Mouse (Mus musculus): ENCODE measurements around the gene Rph3a. TPM values are rescaled to one million over a fixed set of nuclear protein-coding genes. Genes with fewer than 3 reads are reported as not detected.

The Rph3a gene
- total RNA-seq, 1 experiment from 2014 or later = not detected

DNA sequence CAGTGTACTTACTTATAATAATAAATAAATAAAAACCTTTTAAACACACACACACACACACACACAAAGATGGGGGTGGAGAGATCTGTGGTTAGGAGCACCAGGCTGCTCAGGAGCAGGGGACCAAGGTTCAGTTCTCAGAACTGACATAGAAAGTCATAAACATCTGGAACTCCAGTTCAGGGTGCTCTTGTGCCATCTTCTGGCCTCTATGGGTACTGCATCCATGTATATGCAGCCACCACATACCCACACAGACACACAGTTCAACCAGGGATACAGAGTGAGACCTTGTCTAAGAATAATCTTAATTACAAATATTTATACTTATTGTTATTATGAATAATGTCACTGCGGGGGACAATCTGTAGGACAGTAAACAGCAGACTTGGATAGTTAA is 26.9 kb downstream of the Rph3a start:
- no peak for ATAC-seq (replicated peaks in 1 of 2; ENCODE audit: insufficient read depth in 1 of 2, low FRiP score in 2 of 2, low TSS enrichment in 1 of 2, low read depth in 1 of 2, poor library complexity in 2 of 2, severe bottlenecking in 2 of 2)

DNA sequence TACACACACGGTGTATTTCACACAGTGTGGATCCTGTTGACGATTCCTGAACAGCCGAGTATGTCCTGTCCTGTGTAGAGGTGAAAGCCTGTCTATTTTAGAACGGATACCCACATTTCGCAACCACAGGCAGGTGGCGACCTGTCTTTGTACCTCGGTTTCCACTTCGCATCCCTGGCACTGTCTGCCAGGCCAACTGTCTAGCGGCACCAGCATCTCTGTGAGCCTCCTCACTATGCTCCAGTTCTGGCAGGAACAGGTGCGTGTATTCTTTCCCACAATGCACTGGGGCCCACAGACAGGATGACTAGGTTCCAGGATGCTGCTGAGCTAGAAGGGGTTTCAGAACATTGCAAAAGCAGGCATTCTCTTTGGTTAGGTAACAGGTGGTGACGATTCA is 28.7 kb downstream of the Rph3a start:
- no peak for ATAC-seq (replicated peaks in 1 of 2; ENCODE audit: insufficient read depth in 1 of 2, low FRiP score in 2 of 2, low TSS enrichment in 1 of 2, low read depth in 1 of 2, poor library complexity in 2 of 2, severe bottlenecking in 2 of 2)

DNA sequence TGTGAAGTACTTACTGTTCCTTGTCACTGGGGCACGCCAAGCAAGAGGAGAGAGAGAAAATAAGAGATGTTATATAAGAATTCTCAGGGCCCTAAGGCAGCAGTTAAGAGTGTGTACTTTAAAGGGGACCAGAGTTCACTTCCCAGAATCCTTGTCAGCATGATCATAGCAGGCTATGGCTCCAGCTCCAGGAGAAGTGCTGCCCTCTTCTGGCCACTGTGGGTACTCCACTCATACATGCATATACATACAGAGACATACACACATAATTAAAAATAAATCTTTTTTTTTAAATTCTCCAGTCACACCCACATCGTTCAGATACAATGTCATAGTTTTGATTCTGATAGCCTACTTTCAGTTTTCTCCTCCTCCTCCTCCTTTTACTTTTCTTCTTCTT is 29.8 kb downstream of the Rph3a start:
- no peak for ATAC-seq (replicated peaks in 1 of 2; ENCODE audit: insufficient read depth in 1 of 2, low FRiP score in 2 of 2, low TSS enrichment in 1 of 2, low read depth in 1 of 2, poor library complexity in 2 of 2, severe bottlenecking in 2 of 2)

DNA sequence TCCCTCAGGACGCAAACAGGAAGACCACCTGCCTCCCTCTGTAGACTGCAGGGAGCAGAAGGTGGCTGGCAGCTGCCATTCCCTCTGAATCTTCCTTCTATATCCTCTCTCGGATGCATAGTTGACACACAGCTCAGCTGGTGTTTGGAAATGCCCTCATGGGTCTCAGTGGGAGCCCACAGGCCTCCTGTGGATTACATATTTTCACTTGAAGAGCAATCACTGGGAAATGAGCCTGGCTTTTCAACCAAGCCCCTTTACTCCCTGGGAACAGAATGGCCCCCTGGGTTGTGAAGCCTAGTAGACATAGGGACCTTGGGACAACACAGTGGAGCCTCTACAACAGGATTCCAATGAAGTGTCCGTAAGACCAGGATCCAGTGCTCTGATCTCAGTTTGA is 33.8 kb downstream of the Rph3a start:
- no peak for ATAC-seq (replicated peaks in 1 of 2; ENCODE audit: insufficient read depth in 1 of 2, low FRiP score in 2 of 2, low TSS enrichment in 1 of 2, low read depth in 1 of 2, poor library complexity in 2 of 2, severe bottlenecking in 2 of 2)

DNA sequence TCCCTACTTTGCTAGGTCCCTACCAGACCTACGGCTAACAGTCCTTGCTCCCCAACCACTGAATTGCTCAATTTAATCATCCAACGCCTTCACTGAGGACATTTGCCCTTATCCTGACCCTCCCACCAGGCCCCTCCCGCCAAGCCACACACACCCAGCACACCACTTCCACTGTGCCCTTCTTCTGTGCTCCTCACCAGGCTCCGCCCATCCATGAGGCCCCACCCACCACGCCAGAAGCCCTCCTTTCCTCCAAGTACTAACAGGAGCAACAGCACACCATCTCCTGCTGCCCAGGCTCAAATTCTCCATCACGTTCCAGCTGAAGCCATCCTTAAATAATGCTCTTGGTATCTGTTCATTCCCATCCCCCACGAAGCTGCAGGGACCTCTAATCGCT is 35.4 kb downstream of the Rph3a start:
- ATAC-seq (replicated peaks in 1 of 2; ENCODE audit: insufficient read depth in 1 of 2, low FRiP score in 2 of 2, low TSS enrichment in 1 of 2, low read depth in 1 of 2, poor library complexity in 2 of 2, severe bottlenecking in 2 of 2) = no peak

DNA sequence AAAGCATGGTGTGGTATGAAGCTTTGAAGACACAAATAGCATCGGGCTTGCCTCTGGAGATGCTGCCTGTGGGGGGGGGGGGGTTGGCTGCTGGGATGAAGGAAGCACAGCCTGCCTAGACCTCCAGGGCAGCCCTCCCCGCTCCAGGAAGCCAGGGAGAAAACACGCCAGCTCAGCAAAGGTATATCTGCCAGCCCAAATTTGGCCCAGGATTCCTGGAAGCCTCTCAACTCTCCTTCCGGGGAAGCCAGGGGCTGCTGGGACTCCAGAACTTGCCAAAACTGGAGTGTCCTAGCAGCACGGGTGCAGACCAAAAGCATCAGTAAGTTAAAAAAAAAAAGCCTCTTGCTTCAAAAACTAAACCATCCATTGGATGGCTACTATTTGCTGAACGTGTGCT is 37.6 kb downstream of the Rph3a start:
- no peak for ATAC-seq (replicated peaks in 1 of 2; ENCODE audit: insufficient read depth in 1 of 2, low FRiP score in 2 of 2, low TSS enrichment in 1 of 2, low read depth in 1 of 2, poor library complexity in 2 of 2, severe bottlenecking in 2 of 2)

DNA sequence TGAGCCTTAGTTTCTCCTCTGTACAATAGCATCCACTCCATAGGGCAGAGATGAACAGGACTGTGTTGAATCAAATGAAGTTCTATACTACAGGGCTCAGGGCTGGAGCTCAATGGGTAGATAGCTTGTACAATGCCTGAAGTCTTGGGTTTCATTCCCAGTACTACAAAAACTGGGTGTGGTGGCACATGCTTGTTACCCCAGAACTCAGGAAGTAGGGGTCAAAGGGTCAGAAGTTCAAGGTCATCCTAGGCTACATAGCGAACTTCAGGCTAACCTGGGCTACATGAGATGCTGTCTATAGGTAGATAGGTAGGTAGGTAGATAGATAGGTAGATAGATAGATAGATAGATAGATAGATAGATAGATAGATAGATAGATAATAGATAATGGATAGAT is 38.6 kb downstream of the Rph3a start:
- no peak for ATAC-seq (replicated peaks in 1 of 2; ENCODE audit: insufficient read depth in 1 of 2, low FRiP score in 2 of 2, low TSS enrichment in 1 of 2, low read depth in 1 of 2, poor library complexity in 2 of 2, severe bottlenecking in 2 of 2)

DNA sequence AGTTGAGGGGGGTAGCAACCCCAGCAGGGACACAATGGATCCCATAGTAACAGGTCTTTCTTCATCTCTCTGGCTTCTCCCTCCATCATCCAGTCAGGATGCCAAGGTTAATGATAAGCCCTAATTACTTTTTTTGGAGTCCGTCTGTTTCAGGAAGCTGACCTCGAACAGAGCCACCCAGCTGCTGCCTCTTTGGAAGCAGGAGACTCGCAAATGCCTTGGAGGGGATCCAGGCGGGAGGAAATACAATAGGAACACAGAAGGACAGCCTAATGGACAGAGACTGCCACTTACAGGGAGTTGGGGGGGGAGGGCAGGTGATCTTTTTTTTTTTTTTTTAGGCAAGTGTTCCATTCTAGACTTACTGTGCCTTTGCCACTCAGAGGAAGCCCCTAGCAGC is 40.2 kb downstream of the Rph3a start:
- no peak for ATAC-seq (replicated peaks in 1 of 2; ENCODE audit: insufficient read depth in 1 of 2, low FRiP score in 2 of 2, low TSS enrichment in 1 of 2, low read depth in 1 of 2, poor library complexity in 2 of 2, severe bottlenecking in 2 of 2)

DNA sequence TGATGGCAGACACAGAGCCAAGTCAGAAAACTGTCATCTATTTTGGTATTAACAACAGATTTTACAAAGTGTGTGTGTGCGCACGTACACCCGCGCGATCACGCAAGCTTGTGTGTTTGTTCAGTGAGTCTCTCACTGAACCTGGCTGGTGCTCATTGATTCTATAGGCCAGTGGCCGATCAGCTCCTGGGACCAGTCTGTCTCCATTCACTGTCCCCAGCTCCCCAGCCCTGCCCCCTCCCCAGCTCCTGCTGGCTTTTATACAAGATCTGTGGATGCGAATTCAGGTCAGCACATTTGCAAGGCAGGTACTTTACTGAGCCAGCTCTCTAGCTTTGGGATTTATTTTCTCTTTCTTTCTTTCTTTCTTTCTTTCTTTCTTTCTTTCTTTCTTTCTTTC is 41.1 kb downstream of the Rph3a start:
- ATAC-seq (replicated peaks in 1 of 2; ENCODE audit: insufficient read depth in 1 of 2, low FRiP score in 2 of 2, low TSS enrichment in 1 of 2, low read depth in 1 of 2, poor library complexity in 2 of 2, severe bottlenecking in 2 of 2) = no peak

DNA sequence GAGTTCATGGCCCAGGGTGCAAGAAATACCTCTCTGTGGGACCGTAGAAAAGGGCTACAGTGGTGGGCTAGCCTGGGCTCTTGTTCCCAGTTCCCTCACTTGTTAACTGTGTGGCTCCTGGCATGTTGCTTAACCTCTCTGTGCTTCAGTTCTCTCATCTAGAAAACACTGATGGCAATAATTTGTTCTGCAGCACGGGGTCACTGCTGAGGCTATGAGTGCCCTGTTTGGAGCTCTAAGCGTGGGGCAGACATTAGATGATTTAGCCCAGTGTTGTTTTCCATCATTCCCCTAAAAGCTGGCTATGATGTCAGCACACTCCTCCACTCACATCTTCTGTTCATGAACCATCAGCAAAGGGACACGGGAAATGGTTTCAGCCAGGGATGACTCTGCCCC is 41.8 kb downstream of the Rph3a start:
- ATAC-seq (replicated peaks in 1 of 2; ENCODE audit: insufficient read depth in 1 of 2, low FRiP score in 2 of 2, low TSS enrichment in 1 of 2, low read depth in 1 of 2, poor library complexity in 2 of 2, severe bottlenecking in 2 of 2) = no peak

DNA sequence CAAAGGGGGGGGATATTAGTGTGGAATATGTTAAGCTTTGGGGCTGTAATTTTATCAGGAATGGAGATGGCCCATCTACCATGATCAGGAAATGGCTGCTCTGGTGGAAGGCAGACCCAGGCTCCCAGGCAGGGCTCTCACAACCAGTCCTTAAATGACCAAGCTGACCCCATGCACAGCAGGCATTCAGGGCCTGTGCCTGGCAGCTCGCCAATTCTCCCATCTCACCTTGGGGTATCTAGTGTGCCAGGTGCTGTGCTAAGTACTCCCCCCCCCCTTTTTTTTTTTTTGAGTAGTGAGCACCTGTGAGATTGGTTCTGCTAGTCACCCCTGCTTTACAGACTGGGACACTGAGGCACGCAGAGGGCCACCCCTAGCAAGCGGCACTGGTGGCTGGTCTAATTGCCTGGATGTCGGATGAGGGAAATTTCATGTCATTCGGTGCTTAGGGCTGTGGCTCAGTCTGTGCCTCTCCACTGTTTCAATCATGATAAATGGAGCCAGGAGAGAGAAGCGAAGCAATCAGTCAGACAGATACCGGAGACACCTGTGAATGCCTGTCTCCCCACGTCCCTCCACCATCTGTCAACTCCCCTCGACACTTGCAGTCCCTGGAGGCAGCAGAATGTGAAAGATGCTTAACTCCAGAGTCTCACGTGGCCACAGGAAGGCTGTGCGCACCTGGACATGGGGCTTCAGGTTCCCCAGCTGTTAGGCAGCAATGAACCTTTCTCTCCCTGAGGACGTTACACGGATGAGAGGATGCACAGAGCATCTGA is 42.3 kb downstream of the Rph3a start:
- ATAC-seq (replicated peaks in 1 of 2; ENCODE audit: insufficient read depth in 1 of 2, low FRiP score in 2 of 2, low TSS enrichment in 1 of 2, low read depth in 1 of 2, poor library complexity in 2 of 2, severe bottlenecking in 2 of 2) = no peak

DNA sequence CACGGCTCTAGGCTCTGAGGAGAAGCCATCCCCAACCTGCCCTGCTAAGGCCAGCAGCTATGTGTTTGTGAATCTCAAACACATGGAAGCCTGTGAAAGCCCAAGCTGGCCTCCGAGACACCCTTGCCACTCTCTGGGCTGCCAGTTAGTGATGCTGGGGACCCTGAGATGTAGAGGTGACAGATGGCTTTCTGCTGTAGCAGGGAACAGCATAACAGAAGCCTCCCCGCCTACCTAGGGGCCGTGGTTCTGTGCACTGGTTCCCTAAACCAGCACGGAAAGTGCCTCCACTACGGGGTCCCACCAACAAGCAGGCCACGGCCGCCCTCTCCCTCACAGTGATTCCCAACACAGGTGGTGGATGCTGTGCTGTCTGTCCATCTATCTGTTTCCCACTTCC is 43.0 kb downstream of the Rph3a start:
- no peak for ATAC-seq (replicated peaks in 1 of 2; ENCODE audit: insufficient read depth in 1 of 2, low FRiP score in 2 of 2, low TSS enrichment in 1 of 2, low read depth in 1 of 2, poor library complexity in 2 of 2, severe bottlenecking in 2 of 2)

DNA sequence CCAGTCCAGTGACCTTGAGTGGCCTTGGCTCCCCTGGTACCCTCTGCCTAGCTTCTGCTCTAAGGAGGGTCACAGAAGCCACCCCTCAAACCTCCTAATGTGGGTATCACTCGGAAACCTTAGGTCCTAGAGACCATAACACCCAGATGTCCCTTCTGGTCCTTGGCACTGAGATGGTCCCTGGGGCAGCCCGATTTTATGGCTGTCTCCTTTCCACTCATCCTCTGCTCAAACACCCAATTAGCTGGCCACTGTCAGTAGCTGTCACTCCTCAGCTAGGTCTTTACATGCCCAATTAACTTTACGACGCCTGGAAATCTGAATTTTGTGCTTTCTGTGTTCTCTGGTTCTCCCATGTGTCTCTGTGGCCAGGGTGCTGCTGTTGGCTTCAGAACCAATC is 43.7 kb downstream of the Rph3a start:
- no peak for ATAC-seq (replicated peaks in 1 of 2; ENCODE audit: insufficient read depth in 1 of 2, low FRiP score in 2 of 2, low TSS enrichment in 1 of 2, low read depth in 1 of 2, poor library complexity in 2 of 2, severe bottlenecking in 2 of 2)

DNA sequence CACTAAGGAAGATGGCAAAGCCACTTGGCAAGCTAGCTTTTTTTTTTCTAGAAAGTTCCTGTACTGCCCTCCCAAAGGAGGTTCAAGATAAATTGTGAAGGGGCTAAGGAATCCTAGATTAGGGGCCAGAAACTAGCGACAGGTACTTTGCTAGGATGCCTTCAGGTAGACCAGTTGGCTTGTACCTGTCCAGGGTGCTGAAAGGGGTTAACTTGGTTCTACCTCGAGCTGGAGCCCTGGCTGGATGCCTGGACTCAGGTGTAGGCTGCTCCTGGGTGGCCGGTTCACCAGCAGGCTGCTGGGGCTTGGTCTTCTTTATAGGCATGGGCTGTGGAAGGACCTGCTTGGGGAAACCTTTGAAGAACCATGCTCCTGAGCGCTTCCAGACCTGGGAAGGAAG is 48.9 kb downstream of the Rph3a start:
- no peak for ATAC-seq (replicated peaks in 1 of 2; ENCODE audit: insufficient read depth in 1 of 2, low FRiP score in 2 of 2, low TSS enrichment in 1 of 2, low read depth in 1 of 2, poor library complexity in 2 of 2, severe bottlenecking in 2 of 2)

DNA sequence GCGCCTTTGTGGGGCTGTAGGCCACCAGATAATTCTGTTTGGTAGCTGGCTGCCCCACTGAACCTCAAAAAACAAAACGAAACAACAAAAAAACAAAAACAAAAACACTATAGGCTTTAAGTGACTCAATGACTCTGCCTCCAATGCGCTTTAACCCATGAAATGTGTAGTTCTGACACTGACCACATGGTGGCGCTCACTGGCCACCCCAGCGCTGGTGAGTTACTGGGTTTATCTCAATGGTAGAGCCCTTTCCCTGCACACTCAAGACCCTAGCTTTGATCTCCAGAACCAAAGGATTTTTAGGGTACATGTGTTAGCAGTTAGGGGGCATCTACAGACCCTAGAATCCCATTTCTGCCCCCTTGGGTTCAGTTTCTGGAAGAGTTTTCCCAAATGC is 55.9 kb downstream of the Rph3a start:
- ATAC-seq (replicated peaks in 1 of 2; ENCODE audit: insufficient read depth in 1 of 2, low FRiP score in 2 of 2, low TSS enrichment in 1 of 2, low read depth in 1 of 2, poor library complexity in 2 of 2, severe bottlenecking in 2 of 2) = peak in 1 of 2 experiments; percentile 48; a peak in 1 of 4 replicates

DNA sequence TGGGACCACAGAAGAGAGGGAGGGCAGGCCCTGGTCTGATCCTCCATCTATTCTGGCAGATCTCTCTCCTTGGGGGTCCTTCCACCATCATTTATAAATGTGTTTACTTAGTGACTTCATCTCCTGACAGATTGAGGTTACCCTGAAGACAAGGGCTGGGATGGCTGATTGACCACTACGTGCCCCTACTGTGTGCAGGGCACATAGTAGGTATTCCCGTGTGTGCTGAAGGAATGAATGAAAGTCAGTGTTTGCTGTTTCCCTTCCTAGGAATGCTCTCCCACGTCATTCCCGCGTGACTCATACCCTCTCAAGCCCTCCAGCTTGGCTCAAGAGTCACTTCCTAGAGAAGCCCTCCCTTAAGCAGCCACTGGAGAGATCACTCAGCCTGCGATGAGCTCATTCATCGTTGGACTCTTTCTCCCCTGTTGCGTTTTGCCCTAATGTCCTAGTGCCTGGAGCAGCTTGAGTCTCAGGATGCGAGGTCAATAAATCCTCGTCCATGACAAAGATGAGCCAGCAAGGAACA is 57.6 kb downstream of the Rph3a start:
- no peak for ATAC-seq (replicated peaks in 1 of 2; ENCODE audit: insufficient read depth in 1 of 2, low FRiP score in 2 of 2, low TSS enrichment in 1 of 2, low read depth in 1 of 2, poor library complexity in 2 of 2, severe bottlenecking in 2 of 2)

DNA sequence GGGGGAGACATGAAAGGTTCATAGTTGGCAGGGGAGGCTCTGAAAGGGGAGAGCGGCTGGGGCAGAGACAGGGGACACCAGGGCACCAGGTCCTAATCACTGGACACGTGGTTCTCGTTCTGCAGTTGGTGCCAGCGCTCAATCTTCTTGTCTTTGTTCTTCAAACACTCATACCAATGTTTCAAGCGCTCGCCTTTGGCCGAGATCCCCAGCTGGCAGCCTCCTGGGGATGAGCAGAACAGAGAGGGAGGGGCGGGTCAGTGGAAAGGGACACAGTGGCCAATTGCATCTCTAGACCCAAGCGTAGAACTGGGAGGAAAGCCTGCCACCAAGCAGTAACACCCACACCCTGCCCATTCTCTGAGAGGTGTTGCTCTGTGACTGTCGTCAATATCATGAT is 67.8 kb downstream of the Rph3a start:
- ATAC-seq (replicated peaks in 1 of 2; ENCODE audit: insufficient read depth in 1 of 2, low FRiP score in 2 of 2, low TSS enrichment in 1 of 2, low read depth in 1 of 2, poor library complexity in 2 of 2, severe bottlenecking in 2 of 2) = no peak

DNA sequence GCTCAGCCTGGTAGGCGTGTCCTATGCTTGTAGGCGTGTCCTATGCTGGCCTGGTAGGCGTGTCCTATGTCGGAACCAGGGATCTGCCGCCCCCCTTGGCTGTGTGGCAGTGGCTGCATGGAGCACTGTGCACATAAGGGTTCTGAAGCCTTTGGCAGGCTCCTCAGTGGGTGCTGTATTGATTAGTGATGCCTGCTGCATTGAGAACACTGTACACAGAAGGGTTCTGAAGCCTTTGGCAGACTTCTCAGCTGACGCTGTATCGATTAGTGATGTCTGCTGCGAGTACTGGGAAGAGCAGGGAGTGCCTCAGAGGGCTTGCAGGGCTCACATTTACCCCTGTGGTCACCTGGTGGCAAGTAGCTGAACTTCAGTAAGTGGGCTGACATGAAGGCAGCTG is 71.3 kb downstream of the Rph3a start:
- ATAC-seq (replicated peaks in 1 of 2; ENCODE audit: insufficient read depth in 1 of 2, low FRiP score in 2 of 2, low TSS enrichment in 1 of 2, low read depth in 1 of 2, poor library complexity in 2 of 2, severe bottlenecking in 2 of 2) = peak in 1 of 2 experiments; percentile 25; a peak in 1 of 4 replicates

DNA sequence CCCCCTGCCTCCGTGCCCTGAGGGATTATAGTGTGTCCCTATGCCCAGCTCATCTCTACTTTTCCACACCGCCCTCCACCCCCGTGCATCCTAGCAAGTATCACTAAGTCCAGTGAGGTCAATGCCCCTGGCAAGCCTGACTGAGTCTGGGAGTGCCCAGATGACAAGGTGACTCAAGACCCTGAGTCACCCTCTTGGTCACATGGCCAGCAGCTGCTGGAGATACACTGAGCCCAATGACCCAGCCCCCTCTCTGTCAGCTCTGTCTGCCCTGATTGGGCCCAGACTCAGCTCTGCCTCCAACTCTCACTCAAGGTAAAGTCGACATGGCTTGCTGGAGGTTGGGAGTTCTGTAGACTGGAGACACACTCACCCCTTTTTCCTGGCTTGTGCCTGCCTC is 72.1 kb downstream of the Rph3a start:
- no peak for ATAC-seq (replicated peaks in 1 of 2; ENCODE audit: insufficient read depth in 1 of 2, low FRiP score in 2 of 2, low TSS enrichment in 1 of 2, low read depth in 1 of 2, poor library complexity in 2 of 2, severe bottlenecking in 2 of 2)
